Mouse (Mus musculus) left cerebral cortex, postnatal 14 days (tissue): Measurements from ENCODE around the gene Bean1. TPM values are rescaled to one million over a fixed set of nuclear protein-coding genes. Genes with fewer than 3 reads are reported as not detected.
A peak's percentile ranks its signal among the peaks of the same experiment; 100 is the strongest.

Experiments used
- DNase-seq, 2 experiments: peaks; one replicate each; pipeline ENCODE4 v3.0.0; 2021 to 2022; ENCODE audit warnings: low spot score in 2 of 2, mixed read lengths in 1 of 2
- intact Hi-C: fragments of 180-260 bp; cut with DNase I; formaldehyde crosslinking; loops from one replicate; pipeline ENCODE4 v1.15.1; 2025
- total RNA-seq, 2 experiments: library from RNA; stranded (reverse); gene quantifications; 2 replicates each; pipeline ENCODE4 v1.2.3; 2021

Gene Bean1
- total RNA-seq, 2 experiments from 2014 or later, result 13.8 to 15.4 TPM

DNA sequence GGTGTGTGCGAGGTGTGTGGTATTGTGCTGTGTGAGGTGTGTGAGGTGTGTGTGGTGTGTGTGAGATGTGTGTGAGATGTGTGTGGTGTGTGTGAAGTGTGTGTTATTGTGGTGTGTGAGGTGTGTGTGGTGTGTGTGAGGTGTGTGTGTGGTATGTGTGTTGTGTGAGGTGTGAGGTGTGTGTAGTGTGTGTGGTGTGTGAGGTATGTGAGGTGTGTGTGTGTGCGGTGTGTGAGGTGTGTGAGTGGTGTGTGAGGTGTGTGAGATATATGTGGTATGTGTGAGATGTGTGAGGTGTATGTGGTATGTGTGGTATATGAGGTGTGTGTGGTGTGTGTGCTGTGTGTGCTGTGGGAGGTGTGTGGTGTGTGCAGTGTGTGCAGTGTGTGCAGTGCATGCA lies 22.3 kb upstream of the Bean1 start:
- intact Hi-C loops, result loop anchor here (10.0 kb wide), 1 partner anchor 187 kb away; the partner anchor contains the start of gene Cmtm3
- DNase-seq, result no peak

- DNase-seq, result no peak
- intact Hi-C loops, result no loop called here
Measured at GRCm38 (mm10) chr8:104160731-104161130, 9.5 kb upstream of the Bean1 start.

DNA sequence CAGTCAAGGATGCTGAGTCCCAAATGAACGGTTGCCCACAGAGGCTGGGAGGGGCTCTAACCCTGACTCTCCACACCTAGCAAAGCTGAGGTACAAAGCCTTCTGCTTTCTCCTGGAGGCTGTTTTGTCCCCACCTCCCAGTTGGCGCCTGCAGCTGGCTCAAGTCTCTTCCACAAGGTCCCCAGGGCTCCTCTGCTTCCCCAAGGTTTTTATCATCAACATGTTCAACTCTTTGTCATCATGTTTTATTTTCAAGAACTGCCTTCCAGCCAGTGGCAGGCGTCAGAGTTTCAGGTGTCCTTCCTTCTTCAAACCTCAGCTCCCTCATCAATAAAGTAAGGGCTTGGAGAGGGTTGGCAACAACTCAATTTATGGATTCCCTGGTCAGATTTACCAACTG lies 781 bp upstream of the Bean1 start:
- intact Hi-C loops, result no loop called here
- no peak for DNase-seq

DNA sequence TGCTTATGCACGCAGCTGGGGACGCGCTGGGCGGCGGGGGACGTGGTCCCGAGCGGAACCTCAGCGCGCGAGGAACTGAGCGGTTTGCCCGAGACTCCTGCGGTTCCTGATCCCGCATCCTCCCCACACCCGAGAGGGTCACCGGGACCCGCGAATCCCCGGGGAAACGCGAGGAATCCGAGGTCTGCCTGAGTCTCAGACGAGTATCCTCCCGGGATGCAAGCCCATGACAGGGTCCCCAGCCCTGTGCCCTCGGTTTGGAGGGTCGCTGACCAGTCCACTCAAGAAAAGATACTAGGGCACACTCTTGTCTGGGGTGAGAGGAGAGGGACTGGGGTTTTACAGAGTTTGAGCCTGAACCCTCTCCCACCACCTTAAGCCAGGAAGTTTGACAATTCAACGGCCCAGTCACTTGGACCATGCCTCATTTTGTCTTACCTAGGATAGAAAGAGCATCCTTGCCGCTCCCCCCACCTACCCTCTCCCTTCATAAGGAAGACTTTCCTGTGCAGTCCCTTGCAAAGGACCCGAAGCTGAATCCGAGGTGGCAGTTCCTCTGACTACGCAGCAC lies 893 bp downstream of the Bean1 start:
- no peak for DNase-seq
- intact Hi-C loops, result no loop called here

- intact Hi-C loops, result no loop called here
- DNase-seq, result no peak
Measured at GRCm38 (mm10) chr8:104172420-104172819, 2.2 kb downstream of the Bean1 start.

DNA sequence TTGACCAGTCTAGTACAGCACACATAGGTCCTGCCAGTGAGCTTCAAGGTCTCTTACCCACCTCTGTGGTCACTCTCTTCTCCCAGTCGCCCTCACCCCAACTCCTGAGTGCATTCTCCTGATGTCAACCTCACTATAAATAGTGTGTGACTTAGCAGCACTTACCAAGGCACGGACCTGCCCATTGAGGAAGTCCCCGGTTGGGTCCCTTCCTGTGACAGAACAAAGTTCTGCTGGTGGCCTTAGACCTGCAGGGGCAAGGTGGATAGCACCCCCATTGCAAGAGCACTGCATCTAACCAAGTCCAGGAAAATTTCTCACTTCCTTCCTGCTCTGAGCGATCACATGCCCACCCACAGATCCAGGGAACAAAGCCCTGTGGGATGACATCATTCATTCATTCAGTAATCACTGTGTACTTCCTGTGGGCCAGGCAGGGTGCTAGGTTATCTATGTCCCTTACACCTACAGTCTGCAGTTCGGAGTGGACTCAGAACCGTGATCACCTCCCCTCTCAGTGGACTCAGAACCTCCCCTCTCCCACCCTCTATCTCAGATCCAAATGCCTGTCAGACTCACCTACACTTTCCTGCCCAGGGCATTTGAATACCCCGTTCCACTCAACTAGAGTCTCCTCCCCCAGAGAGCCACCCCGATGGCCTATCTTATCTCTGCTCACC lies 5.7 kb downstream of the Bean1 start:
- intact Hi-C loops, result no loop called here
- DNase-seq, result no peak

DNA sequence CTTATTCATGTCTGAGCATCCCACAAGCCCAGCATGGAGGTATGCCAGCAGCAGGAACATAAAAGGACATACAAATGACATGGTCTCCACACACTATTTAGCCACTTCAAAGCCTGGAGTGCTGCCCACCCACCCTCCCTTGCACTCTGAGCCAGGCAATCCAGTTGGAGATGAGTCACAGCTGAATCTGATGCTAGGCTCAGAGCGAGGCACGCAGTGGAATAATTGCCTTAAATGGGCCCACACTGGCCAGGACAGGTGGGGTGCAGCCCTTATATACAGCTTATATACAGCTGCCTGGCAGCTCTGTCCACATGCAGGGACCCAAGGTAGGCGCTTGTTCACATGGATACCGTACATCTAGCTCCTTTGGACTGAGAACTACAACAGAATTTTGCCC lies 6.8 kb downstream of the Bean1 start:
- intact Hi-C loops, result no loop called here
- DNase-seq, result peak; percentile 19 to 36

- intact Hi-C loops, result no loop called here
Measured at GRCm38 (mm10) chr8:104184905-104185304, 14.7 kb downstream of the Bean1 start.

GRCm38 (mm10) chr8:104186827-104187226 lies 16.6 kb downstream of the Bean1 start:
- intact Hi-C loops, result no loop called here
- DNase-seq, result no peak

More at GRCm38 (mm10) chr8:104184905-104185304, 14.7 kb downstream of the Bean1 start:
- no peak for DNase-seq

DNA sequence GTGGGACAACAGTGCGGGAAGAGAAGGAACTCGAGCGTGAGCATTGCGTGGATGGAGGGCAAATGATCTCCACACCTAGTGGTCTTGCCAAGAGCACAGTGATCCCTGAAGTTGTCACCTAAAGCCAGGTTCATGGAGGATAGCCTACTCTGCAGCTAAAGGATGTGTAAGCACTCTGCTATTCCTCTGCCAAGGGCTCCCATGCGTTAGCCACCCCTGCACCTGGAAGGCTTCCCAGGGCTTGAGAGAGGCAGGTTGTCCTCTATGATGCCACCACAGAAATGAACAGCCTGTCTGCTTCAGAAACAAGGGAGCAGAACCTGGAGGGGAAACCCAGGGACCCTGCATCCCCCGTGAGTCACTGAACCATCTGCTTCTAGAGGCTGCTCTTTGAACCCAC lies 17.4 kb downstream of the Bean1 start:
- intact Hi-C loops, result no loop called here
- DNase-seq, result no peak

DNA sequence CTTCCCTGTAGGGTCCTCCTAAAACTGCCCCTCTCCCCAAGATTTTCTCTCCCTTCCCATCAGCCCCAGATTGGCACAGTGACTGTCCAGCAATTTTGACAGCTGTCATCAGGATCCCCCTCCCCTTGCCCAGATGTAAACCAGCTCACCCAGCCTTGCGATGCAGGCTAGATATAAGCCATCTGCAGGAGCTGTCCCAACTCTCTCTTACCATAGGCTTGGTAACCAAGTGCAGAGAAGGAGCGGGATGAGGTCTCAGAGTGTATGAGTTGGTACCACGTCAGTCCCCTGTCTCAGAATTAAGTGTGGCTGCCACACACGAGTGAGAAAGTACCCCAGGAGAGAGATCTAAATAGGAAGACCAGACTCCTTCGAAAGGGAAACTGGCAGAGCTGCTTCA lies 18.2 kb downstream of the Bean1 start:
- intact Hi-C loops, result no loop called here
- DNase-seq, result no peak

GRCm38 (mm10) chr8:104190777-104191468 lies 20.7 kb downstream of the Bean1 start:
- DNase-seq, result no peak
- intact Hi-C loops, result no loop called here

DNA sequence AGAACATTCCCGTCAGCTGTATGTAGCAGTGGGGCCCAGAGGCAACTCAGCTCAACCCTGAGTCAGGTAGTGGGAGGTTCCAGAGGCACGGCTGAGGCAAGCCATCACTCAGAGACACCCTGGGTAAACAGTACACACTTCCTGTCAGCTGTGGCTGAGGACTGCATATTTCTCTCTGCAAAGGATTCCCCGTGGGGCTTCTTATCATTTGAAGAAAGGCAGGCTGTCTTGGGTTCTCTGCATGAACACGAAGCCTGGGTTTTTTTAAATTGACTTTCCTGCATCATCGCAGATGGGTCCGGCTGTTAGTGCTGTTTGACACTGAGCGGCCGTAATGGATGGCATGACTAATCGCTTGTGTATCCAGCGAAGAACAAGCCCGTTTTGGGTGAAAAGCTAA lies 21.3 kb downstream of the Bean1 start:
- DNase-seq, result no peak
- intact Hi-C loops, result no loop called here

DNA sequence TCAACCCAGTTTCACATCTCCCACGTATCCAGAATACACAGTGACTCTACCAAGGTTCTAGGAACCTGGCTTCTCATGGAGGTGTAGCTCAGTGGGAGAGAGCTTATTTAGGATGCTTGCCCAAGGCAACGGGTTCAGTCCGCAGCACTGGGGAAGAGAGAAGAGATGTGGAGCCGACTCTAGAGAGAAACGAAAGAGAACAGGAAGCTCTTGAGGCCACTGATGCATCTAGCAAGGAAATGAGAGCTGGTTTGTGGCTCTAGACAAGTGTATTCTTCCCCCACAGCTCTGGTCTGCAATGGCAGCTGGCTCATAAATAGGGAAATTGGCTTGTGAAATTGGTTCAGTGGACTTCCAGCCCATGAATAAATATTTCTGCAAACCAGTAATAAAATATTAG lies 29.6 kb downstream of the Bean1 start:
- intact Hi-C loops, result no loop called here

GRCm38 (mm10) chr8:104201622-104202021 lies 31.4 kb downstream of the Bean1 start:
- intact Hi-C loops, result no loop called here
- DNase-seq, result no peak

More for the DNA sequence above, 29.6 kb downstream of the Bean1 start:
- no peak for DNase-seq

DNA sequence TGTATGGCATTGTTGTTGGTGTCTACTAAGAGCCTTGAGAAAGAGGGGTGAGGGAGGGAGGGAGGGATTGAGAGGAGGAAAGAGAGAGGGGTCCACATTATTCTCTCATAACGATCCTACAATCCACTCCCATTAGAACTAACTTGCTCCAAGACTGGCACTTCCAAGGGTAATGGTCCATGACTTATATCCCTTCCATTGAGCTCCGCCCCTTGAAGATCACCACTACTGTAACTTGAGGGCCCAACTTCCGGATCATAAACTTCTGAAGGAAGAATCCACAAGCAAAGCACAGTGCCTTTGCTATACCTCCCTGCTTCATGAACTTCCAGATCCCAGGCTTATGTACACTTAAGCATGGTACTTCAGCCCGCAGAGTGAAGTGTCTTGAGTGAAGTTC lies 32.1 kb downstream of the Bean1 start:
- intact Hi-C loops, result no loop called here
- no peak for DNase-seq

- DNase-seq, result no peak
- intact Hi-C loops, result no loop called here
Measured at GRCm38 (mm10) chr8:104205292-104205691, 35.0 kb downstream of the Bean1 start.

- DNase-seq, result no peak
Measured at GRCm38 (mm10) chr8:104217601-104218000, 47.4 kb downstream of the Bean1 start.

GRCm38 (mm10) chr8:104219079-104219478 lies 48.8 kb downstream of the Bean1 start:
- intact Hi-C loops, result loop anchor here (1.0 to 2.0 kb wide), 2 partner anchors 73 to 120 kb away; no protein-coding TSS in a partner anchor
- DNase-seq, result peak; percentile 35 to 42

More at GRCm38 (mm10) chr8:104217601-104218000, 47.4 kb downstream of the Bean1 start:
- intact Hi-C loops, result no loop called here

GRCm38 (mm10) chr8:104219806-104220205 lies 49.6 kb downstream of the Bean1 start:
- intact Hi-C loops, result loop anchor here (1.0 to 2.0 kb wide), 2 partner anchors 74 to 121 kb away; no protein-coding TSS in a partner anchor
- peak; percentile 81 to 85 for DNase-seq

- intact Hi-C loops, result no loop called here
- DNase-seq, result no peak
Measured at GRCm38 (mm10) chr8:104227048-104227447, 56.8 kb downstream of the Bean1 start.
